Mouse (Mus musculus) ES-E14 (cell line): ENCODE results near the gene Olfr555.

Experiments
- CHD2 ChIP-seq: IDR thresholded peaks from 2 replicates; pipeline ENCODE4 v1.6.1; 2014; ENCODE audit warnings: mild to moderate bottlenecking, low read depth, low read length, inconsistent platforms
- HCFC1 ChIP-seq: IDR thresholded peaks from 2 replicates; pipeline ENCODE4 v1.6.1; 2012; ENCODE audit warnings: low read length, inconsistent platforms, borderline replicate concordance; ENCODE audit not compliant: insufficient read depth
- MAFK ChIP-seq: IDR thresholded peaks from 2 replicates; pipeline ENCODE4 v1.6.1; 2014; ENCODE audit warnings: mild to moderate bottlenecking, low read depth, low read length, inconsistent platforms; ENCODE audit not compliant: insufficient read depth
- ZC3H11A ChIP-seq: IDR thresholded peaks from 2 replicates; pipeline ENCODE4 v1.6.1; 2012; ENCODE audit warnings: low read depth, mild to moderate bottlenecking, inconsistent platforms, low read length, borderline replicate concordance
- ZNF384 ChIP-seq: IDR thresholded peaks from 2 replicates; pipeline ENCODE4 v1.6.1; 2012; ENCODE audit warnings: low read depth, low read length, inconsistent platforms

DNA sequence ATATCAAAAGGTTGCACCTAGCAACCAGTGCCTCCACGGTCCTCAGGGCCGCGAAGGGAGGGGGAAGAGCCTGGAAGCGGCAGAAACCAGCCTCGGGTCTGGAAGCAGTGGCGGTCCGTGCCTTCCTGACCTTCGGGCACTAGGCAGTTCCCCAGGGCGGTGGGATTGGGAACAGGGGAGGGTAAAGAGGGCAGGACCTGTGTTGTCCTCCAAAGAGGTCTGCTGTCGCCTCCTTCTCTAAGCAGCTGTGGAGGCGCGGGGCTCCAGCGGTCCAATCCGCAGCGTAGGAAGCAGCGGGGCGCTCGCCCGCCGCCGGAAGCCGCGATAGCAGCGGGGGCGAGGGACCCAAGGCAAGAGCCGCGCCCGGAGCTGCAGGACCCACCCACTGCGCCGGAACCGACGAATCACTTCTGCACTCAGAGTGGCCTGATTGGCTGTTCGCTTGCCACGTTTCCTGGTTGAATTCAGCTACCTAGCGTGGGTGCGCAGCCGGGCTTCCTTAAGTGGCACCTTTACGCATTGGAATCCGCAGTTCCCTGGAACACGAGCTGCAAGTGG is 28.4 kb downstream of the Olfr555 start, which contains the start of gene Trim68:
- TF ChIP-seq ZNF384 (no peak), CHD2 (0 out of 2 replicates have a peak, but pooled peaks have one; percentile 27), MAFK (no peak), ZC3H11A (no peak), HCFC1 (0 out of 2 replicates have a peak, but pooled peaks have one; percentile 19)
